Mouse (Mus musculus) right cerebral cortex, postnatal 10 days (tissue): ENCODE results near the gene Slc25a53.
"Not testable (repeated sequence)": the region's sequence is repeated elsewhere in the genome, so short reads cannot be mapped to it uniquely, and the experiment has no call there.

Experiments
- DNase-seq, 2 experiments: peaks; one replicate each; pipeline ENCODE4 v3.0.0; 2021; ENCODE audit warnings: low spot score in 2 of 2

Slc25a53 gene

DNA sequence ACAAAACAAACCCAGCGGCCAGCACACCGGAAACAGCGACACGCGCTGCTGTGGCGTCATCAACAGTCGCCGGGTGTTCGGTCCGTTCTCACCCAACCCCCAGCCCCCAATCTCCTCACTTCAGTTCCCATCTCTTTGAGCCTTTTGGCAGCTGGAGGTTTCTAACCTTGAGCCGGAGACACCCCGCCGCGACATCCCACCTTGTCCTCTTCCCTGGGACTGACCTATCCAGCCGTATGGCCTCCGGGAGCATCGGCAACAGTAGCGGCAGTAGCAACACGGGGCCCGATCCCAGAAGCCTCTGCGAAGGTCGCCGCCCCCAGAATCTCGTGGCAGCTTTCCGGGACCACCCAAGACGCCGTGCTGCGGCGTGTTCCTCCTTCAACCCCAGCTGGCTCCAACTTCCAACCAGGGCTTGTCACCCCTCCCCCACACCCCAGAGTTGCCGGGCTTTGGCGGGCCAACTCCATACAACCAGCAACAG is at the start of gene Slc25a53:
Gene Slc25a53 (minus strand): TSS at position 303 of the 484 bp plus-strand sequence.
- peak; percentile 92 for DNase-seq

DNA sequence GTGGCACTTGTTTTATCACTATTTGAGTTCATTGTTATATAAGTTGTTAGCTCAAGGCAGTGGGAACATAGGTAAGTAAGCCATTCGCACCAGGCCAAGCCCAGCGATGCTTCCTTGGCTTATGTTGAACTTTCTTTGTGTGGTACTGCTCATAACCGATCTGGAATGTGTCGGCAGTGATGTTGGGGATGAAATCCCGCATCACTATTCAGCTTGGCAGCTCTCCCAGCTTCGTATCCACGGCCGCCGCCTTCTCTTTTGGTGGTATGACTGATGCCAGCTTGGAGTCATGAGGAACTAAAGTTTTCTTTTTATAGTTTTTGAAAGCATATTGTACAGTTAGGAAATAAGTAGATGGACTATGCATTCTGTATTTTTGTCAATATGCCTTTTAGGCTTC is 25.1 kb upstream of the Slc25a53 start:
- DNase-seq = peak; percentile 48 to 52

DNA sequence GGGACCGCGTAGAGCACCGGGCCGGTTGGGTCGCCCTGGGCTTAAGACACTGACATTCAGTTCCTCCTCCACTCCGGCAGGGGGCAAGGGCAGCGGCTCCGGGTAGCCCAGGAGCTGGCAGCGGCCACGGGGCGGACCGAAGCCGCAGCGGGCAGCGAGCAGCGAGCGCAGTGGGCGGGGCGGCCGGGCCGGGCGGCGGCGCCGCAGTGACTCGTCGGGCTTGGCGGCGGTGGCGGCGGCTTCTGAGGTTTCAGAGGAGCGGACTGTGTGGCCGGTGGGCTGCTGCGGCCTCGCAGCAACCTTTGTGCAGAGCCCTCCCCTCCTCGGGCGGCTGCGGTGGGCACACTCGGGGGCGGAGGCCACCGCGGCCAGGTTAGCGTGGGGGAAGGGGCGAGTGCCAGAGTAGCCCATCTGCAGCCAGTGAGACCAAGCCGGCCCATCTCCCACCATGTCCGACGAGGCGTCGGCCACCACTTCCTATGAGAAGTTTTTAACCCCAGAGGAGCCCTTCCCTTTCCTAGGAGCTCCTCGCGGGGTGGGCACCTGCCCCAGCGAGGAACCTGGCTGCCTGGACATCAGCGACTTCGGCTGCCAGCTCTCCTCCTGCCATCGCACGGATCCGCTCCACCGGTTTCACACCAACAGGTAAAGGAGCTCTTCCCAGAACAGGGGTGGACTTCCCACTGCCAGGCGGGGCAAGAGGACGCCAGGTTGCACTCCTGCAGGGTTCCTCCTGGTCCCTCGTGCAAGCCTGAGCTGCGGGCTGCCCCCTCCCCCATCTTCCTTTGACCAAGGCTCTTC is 11.5 kb upstream of the Slc25a53 start, which contains the start of gene Fam199x:
Gene Fam199x (plus strand): TSS at position 170 of the 801 bp plus-strand sequence.
- DNase-seq = peak; percentile 72 to 77

DNA sequence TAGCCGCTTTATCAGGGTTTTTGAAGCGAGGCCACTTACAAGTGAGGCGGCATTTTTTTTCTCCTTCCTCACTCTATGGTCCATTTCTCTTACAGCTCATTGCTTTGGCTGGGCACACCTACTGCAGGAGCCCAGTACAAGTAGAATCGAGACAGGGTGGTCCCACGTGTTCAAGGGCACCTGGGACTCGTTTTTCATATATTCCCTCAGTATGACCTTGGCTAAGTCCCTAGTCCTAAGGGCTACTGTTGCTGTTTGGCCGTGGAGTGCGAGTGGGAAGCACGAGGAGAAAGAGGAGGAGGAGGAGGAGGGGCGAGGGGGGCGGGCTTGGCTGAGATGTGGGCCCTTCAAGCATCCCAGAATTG is 10.9 kb upstream of the Slc25a53 start:
- no peak for DNase-seq

DNA sequence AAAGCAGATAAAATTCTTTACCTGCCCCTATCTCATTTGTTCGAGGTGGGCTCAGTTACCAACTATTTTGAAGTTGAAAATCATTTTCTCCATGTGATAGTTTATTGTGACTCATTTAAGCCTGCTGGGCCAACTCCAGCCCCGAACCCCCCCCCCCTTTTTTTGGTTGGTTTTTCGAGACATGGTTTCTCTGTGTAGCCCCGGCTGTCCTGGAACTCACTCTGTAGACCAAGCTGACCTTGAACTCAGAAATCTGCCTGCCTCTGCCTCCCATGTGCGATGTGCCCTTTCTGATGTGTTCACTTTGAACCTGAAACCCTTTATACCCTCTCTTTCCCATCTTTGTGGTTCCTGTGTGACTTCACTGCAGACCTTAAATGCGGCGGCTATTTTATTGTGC is 400 bp upstream of the Slc25a53 start:
- DNase-seq = peak in 1 of 2 experiments; percentile 18

DNA sequence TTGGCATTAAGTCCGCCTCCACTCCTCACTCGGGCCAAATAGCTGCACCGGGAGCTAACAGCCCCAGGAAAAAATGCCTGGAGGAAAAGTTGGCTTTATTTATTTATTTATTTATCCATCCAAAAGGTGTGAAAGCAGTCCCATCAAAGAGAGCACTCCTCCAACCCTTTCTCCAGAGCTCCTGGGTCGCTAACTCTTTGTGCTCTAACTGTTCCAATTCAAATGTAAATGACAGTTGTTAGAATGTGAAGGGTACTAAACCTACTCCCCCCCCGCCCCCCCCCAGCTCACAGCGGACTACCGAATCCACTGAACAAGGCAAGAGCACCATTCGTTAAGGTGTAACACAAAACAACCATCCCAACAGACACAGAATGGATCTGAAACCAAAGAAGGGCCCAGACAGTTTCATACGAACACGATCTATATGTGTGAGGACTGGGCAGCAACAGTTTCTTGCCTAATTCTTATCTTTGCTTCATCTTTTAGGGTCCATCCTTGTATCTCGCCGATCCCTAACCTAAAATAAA is 567 bp downstream of the Slc25a53 start:
- DNase-seq = no peak

DNA sequence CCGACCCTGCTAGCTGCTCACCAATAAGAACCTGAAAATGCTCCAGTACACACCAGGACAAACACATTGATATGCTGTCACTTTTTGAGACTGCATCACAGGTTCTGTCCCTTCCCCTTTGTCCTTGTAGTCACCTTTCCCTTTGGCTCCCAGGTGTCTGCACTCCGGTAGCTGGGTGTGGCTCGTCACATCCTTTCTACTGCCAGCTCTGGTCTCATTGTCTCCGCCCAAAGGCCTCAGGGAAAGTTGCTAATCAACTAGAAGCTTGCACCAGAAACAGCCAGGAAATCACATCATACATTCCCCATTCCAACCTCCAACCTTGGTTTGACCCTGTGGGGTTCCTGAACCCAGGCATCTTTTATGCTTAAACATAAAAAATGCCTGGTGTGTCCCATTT is 3.8 kb downstream of the Slc25a53 start:
- DNase-seq = no peak

DNA sequence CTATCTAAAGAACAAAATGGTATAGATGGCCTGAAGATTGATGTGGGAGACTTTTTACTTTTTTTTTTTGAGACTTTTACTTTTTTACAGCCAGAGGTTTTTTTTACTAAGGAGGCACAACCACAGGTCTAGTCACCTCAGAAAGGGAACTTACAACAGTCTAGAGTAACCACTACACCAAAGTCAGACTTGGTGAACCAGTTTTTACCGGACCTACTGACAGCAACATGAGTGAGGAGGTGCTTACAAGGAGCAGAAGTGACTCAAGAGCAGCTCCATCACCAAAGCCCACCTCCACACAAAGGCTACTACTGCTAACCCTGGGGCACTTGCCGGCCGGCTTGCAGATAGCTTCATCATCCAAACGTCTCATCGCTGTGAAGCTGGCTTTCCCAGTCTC is 6.4 kb downstream of the Slc25a53 start:
- no peak for DNase-seq

DNA sequence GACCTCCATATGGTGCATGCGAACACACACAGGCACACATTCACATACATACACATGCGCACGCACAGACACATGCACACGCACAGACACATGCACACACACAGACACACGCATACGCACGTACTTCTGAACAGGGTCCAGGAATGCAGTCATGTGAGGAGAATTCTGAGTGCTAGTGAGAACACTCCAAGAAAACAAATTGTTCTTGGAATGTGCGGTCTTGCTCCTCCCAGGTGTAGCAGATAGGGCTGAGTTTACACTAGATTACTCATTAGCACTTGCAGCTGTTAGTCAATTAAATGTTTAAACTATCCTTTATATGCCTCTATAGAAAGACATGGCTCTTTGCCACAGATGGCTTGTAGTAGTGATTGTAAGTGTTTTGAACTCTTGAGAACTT is 7.2 kb downstream of the Slc25a53 start:
- DNase-seq = no peak

DNA sequence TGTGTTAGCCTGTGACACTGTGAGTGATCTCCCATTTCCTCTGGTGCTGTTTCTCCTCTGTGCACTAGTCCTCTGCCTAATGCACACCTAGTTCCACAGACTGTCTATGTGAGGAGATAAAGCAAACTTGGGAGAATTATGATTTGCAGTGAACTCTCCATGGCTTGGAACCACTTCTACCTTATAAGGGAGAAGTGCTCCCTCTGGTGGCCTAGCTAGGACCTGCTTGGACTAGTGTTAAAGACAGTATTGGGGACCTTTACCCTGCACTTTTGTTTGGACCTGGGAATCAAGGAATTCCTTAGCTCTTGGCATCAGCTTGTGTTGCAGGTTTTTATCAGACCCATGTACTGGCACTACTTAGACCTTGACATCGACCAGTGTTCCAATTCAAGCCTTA is 18.8 kb downstream of the Slc25a53 start:
- peak; percentile 41 to 66 for DNase-seq

DNA sequence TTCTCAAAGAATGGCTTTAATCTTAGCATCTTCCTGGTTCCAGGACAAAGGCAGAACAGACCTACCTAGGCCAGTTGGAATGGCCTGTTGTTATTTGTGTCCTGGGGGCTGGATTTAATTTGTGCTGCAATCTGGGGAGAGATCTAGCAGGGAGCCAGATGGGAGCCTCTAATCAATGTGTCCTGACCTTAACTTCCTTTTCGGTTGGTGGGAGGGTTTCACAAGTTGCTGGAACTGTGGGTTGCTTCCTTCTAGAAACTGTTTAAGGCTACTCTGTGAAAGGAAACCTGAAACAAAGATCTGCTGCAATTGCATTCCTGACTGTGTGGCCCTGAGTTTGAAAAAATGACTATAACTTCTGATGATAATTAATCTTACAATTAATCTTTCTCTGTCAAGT is 20.4 kb downstream of the Slc25a53 start:
- DNase-seq = no peak

DNA sequence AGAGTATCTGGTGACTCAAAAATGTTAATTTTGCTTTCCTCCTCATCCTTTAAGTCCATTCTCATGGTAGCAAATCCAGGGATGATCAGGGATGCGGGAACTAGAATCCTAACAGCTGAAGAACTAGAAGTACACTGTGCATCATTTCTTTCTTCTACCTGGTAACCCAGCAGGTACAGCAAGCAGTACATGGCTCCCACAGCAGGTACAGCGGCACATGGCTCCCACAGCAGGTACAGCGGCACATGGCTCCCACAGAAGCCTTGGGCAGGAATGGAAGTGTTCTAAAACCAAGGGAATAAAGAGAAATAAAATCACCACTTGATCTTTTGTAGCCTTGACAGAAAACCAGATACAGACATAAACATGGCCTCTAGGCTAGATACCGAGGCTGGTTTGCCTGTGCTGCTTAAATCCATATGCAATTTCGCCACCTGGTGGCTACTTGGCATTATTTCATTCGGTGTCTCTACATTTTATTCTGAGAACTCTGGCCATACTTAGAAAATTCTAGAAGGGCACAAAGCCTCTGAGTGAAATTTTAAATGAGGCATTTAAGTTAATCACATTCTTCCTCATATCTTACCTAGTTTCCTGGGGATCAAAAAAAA is 22.9 kb downstream of the Slc25a53 start:
- DNase-seq = peak; percentile 71 to 76

DNA sequence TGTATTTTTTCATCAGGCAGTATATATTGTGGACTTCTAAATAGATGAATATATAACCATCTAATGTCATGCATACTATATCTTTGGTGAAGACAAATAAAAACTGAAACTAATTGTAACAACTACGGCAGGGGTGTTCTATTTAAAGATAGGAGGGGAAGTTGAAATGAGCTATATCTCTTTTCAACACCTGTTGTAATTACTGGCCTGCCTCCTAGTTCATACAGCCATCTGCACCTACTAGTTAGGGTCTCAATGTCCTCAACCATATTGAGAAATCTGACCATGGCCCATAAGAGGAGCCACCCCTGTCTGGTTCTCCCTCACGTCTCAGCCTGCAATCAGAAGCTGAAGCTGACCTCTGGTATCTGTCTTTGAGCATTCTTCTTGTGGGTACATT is 41.8 kb downstream of the Slc25a53 start:
- no peak for DNase-seq

DNA sequence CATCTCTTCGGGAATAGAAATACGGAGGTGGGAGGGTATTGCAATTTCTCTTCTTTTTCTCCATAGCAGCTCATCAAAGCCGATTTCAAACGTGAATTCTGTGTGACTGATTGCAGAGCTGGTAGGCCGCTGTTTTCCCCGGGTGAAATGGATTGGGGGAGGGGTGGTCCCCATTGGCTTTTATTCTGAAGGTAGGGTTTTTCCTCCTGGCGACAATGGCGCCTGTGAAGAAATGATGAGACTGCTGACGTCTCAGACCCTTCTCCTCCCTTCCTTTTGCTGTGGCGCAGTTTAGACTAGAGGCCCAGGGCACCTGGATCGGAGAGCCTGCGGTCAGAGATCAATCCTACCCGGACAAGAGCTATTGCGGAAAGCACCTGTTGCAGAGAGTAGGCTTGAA is 44.5 kb downstream of the Slc25a53 start:
- DNase-seq = peak; percentile 44 to 62

DNA sequence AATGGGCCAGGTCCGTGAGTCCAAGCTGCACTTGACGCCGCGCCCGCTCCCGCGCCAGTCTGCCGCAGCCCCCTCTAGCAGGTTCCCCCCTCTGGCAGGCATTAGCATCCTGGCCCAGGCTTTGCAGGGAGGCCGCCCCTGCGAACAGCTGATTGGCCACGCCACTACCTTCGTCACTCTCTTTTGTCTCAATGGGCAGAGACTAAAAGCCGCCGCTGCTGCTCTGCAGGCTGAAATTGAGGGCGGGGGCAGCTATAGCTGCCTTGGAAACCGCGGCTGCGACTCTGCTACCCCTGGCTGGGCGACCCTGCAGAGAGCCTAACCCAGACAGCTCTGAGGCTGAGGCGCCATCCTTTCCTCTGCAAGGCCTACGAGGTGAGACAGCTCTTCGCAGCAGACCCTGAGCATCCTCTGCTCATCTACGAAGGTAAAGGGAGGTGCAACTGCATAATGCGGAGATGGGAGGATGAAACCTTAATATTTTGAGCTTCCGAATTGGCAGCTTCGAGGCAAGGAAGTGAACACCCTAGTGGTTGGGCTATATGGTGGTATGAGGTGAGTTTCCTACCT is 45.0 kb downstream of the Slc25a53 start, which contains the start of gene Zcchc18:
Gene Zcchc18 (plus strand): TSS at position 178 of the 570 bp plus-strand sequence.
- peak; percentile 91 to 94 for DNase-seq

DNA sequence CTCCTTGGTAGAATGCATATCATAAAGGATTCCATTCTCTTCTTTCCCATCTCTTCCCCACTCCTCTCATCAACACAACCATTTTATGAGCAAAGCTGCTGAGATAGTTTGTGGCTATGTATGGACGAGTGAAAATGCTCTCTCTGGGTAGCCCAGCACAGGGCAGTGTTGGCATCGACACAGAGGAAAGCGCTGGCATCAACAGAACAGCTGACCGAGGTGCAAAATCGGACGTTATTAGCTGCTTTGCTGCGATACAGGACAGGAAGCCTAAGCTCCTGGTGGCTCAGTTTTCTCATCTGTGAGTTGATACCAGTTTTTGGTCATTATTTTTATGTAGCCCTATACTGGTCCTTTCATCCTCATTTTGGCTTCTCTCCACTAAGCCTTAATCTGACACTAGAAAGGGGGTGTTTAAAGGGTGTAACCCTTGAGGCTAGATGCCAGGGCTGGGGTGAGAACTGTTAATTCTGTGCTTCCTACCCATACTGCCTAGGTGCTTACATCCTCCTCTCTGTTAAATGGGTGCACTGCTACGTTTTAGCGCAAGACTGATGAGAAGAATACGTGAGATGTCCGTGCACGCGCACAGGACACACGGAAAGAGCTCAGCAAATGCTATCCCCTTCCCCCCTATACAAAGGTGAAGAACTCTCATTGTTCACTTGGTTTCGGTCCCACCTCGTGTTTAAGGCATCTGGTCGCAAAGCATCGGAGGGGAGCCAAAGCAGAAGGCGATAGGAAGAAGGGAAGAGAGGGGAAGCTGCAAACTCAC is 45.7 kb downstream of the Slc25a53 start:
- no peak for DNase-seq

DNA sequence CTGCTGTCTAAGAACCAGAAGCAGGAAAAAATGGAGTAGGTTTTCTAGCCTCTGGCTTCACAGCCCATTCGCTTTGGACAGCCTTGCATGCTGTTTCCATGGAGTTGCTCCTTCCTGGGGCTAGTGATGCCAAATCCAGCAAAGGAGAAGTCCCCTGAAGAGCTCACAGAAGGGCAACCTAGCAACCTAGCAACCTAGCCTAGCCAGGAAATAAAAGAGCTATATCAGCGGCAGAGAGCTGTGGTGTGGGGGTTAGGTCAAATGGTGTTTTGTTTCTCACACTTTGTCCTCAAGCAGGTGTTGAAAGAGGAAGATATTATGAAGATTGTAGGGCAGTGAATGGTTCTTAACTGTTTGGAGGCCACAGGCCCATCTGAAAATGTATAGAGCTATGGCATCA is 46.8 kb downstream of the Slc25a53 start:
- DNase-seq = no peak

DNA sequence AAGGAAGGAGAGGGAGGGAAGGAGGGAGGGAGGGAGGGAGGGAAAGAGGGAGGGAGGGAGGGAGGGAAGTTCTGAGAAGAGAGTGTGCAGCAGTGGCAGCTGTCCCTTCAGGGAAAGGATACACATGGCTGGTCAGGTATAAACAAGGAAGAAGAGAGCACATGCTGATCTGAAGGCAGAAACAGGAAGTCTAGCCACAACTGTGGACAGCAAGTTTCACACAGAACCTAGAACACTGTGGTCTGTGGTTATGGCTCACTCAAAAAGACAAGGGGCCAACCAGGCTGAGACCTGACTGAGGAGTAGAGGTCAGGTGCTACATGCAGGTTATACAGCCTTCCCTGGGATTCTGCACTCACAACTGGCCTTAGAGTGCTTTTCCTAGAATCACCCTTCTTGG is 52.1 kb downstream of the Slc25a53 start:
- DNase-seq = no peak

DNA sequence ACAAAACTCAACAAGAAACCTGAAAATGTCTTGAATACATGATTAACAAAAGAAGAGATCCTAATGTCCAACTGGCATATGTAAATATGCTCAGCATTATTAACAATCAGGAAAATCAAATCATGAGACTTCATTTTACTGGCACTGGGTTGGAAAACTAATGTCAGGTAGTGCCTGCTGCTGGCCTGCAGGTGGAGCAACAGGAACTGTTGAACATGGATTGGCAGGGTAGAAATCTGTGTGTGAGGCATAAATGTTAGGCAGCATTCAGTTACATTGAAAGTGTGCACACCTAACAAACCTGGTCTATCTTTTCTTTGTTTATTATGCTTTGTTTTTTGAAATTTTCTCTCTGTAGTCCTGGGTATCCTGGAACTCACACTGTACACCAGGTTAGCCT is 59.5 kb downstream of the Slc25a53 start:
- no peak for DNase-seq

DNA sequence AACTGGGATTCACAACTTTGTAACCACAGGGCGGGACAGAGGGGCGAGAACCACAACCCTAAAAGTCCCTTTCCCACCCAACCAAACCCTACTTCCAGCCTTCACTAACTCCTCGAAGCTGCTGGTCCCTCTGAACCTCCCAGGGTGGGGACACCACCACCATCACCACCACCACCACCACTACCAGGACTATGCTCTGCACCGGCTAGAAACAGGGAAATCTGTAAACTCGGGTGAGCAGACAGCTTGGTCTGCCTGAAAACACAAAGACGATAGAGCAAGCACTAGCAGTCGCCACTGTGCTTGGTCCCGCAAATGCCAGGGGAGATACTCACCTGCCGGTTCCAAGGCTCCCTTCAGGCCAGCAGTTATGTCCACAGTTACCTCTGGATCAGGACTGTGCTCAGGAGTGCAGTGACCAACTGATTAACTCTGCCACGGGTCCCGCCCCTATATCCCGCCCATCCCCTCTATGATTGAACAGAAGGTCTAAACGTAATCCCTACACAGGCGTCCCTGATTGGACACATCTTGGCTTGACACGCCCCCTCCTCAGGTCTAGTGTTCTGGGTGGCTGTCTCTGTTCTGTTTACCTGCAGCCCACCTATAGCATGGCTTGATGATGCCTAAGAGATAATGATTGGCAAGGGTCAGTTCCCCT is 61.5 kb downstream of the Slc25a53 start, which contains the start of the genes Tmsb15l and Tmsb15b1:
Gene Tmsb15l (minus strand): TSS at position 446 of the 661 bp plus-strand sequence.
Gene Tmsb15b1 (minus strand): TSS at position 451 of the 661 bp plus-strand sequence.
- peak; percentile 66 to 94 for DNase-seq

DNA sequence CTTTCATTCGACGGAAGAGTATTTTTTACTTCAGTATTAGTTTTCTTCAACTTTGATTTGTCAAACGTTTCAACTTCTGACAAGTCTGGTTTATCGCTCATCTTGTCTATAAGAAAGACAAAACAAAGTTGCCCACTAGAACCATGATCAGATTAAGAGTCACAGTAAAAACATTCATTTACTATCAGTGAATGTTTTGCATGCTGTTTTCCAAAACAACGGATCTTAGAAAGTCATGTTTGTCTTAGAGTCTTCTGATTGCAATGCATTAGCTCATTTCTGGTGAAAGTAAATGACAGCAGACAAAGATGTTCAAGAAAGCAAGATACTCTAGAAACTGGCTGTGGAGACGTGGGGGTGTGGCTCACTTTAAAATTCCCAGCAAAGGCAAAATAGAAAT is 62.7 kb downstream of the Slc25a53 start, which contains the start of gene Tmsb15b2:
Gene Tmsb15b2 (minus strand): TSS at position 101 of the 400 bp plus-strand sequence.
- DNase-seq = not testable (repeated sequence)
